Mouse (Mus musculus): ENCODE results near the gene Kctd11. TPM values are rescaled to one million over a fixed set of nuclear protein-coding genes. Genes with fewer than 3 reads are reported as not detected.
"Not testable (repeated sequence)": the region's sequence is repeated elsewhere in the genome, so short reads cannot be mapped to it uniquely, and the experiment has no call there.

Gene Kctd11
- total RNA-seq, 2 experiments from 2014 or later, result 4.2 to 5.4 TPM

GRCm38 (mm10) chr11:69881787-69882670 lies 823 bp upstream of the Kctd11 start:
- DNase-seq, result no peak

- peak; percentile 70 to 79 for DNase-seq
Measured at GRCm38 (mm10) chr11:69880506-69880852, 727 bp downstream of the Kctd11 start.

GRCm38 (mm10) chr11:69879711-69880110 lies 1.5 kb downstream of the Kctd11 start:
- no peak for DNase-seq

GRCm38 (mm10) chr11:69878952-69879351 lies 2.3 kb downstream of the Kctd11 start:
- no peak for DNase-seq

GRCm38 (mm10) chr11:69878399-69878798 lies 2.8 kb downstream of the Kctd11 start:
- no peak for DNase-seq

- DNase-seq, result no peak
Measured at GRCm38 (mm10) chr11:69877878-69878277, 3.3 kb downstream of the Kctd11 start, which contains the start of gene Tmem95. Tmem95 (minus strand) TSS chr11:69878018.

GRCm38 (mm10) chr11:69876867-69877266 lies 4.3 kb downstream of the Kctd11 start:
- DNase-seq, result peak; percentile 87 to 92

GRCm38 (mm10) chr11:69876186-69876585 lies 5.0 kb downstream of the Kctd11 start:
- no peak for DNase-seq

GRCm38 (mm10) chr11:69872451-69872850 lies 8.8 kb downstream of the Kctd11 start:
- DNase-seq, result peak; percentile 46 to 48

GRCm38 (mm10) chr11:69871822-69872221 lies 9.4 kb downstream of the Kctd11 start:
- no peak for DNase-seq

- no peak for DNase-seq
Measured at GRCm38 (mm10) chr11:69870289-69871069, 10.7 kb downstream of the Kctd11 start.

GRCm38 (mm10) chr11:69867335-69867734 lies 13.9 kb downstream of the Kctd11 start:
- no peak for DNase-seq

GRCm38 (mm10) chr11:69865561-69865960 lies 15.6 kb downstream of the Kctd11 start:
- DNase-seq, result no peak

GRCm38 (mm10) chr11:69864138-69864860 lies 16.9 kb downstream of the Kctd11 start:
- no peak for DNase-seq

GRCm38 (mm10) chr11:69863729-69864128 lies 17.5 kb downstream of the Kctd11 start:
- not testable (repeated sequence) for DNase-seq

- DNase-seq, result no peak
Measured at GRCm38 (mm10) chr11:69858113-69858998, 22.9 kb downstream of the Kctd11 start, which contains the start of gene Tnk1. Tnk1 (minus strand) TSS chr11:69858730.

- DNase-seq, result peak; percentile 38 to 77
Measured at GRCm38 (mm10) chr11:69855347-69855746, 25.9 kb downstream of the Kctd11 start.

- DNase-seq, result no peak
Measured at GRCm38 (mm10) chr11:69854680-69855079, 26.5 kb downstream of the Kctd11 start.

- peak; percentile 44 to 52 for DNase-seq
Measured at GRCm38 (mm10) chr11:69853994-69854393, 27.2 kb downstream of the Kctd11 start.

- DNase-seq, result no peak
Measured at GRCm38 (mm10) chr11:69850754-69851153, 30.5 kb downstream of the Kctd11 start.

GRCm38 (mm10) chr11:69849884-69850283 lies 31.3 kb downstream of the Kctd11 start:
- peak; percentile 22 to 32 for DNase-seq

All from adrenal gland, postnatal 36 days (tissue).